Comparison of ENCODE assay signal across 17 mouse cellular contexts in genomic region chr3:63665307-63665706, GRCm38 (mm10).
"Had no signal": no experiment of that assay in that cellular context is flagged by ENCODE, and none has a peak within 500 bp of the region (broad histone marks: within the 10 kb centered on the region; RNA-seq: fewer than 3 reads in every experiment).

No protein-coding gene starts in this region.

- H3K27ac ChIP-seq: limb, embryonic 10.5 days; limb, embryonic 13.5 days; liver, embryonic 12.5 days; liver, embryonic 15.5 days; lung, embryonic 15.5 days; neural tube, embryonic 12.5 days had no signal

- H3K4me1 ChIP-seq: limb, embryonic 10.5 days; limb, embryonic 13.5 days; liver, embryonic 12.5 days; liver, embryonic 15.5 days; lung, embryonic 15.5 days; neural tube, embryonic 12.5 days had no signal

- DNase-seq: kidney, adult 2 months; kidney, postnatal 10 days; kidney, postnatal 4 days; liver; lung, adult 18-20 months; lung, postnatal 10 days; lung, postnatal 36 days; retina, postnatal 1 day; thymus, adult 18-20 months; thymus, postnatal 36 days had no signal

- H3K36me3 ChIP-seq: limb, embryonic 10.5 days; limb, embryonic 13.5 days; liver, embryonic 12.5 days; liver, embryonic 15.5 days; lung, embryonic 15.5 days; neural tube, embryonic 12.5 days had no signal

- H3K9ac ChIP-seq: limb, embryonic 13.5 days; liver, embryonic 12.5 days; liver, embryonic 15.5 days; lung, embryonic 15.5 days; neural tube, embryonic 12.5 days had no signal

- H3K4me3 ChIP-seq: limb, embryonic 10.5 days; limb, embryonic 13.5 days; liver, embryonic 12.5 days; liver, embryonic 15.5 days; lung, embryonic 15.5 days; neural tube, embryonic 12.5 days had no signal

- H3K4me2 ChIP-seq: limb, embryonic 13.5 days; liver, embryonic 12.5 days; liver, embryonic 15.5 days; lung, embryonic 15.5 days; neural tube, embryonic 12.5 days had no signal

- ATAC-seq: intestine, postnatal 0 days; liver, embryonic 12.5 days had no signal

- H3K9me3 ChIP-seq: limb, embryonic 10.5 days; limb, embryonic 13.5 days; liver, embryonic 12.5 days; liver, embryonic 15.5 days; lung, embryonic 15.5 days; neural tube, embryonic 12.5 days had no signal

- H3K27me3 ChIP-seq: limb, embryonic 13.5 days; liver, embryonic 12.5 days; liver, embryonic 15.5 days; lung, embryonic 15.5 days; neural tube, embryonic 12.5 days had no signal
